Mouse (Mus musculus) kidney, embryonic 15.5 days (tissue): ENCODE results near the gene H2al1e. TPM values are rescaled to one million over a fixed set of nuclear protein-coding genes. Genes with fewer than 3 reads are reported as not detected.
"Not testable (repeated sequence)": the region's sequence is repeated elsewhere in the genome, so short reads cannot be mapped to it uniquely, and the experiment has no call there.

Source experiments
- ATAC-seq: fragments of 200-750 bp; cut with Nextera tagmentation; replicated peaks from 2 replicates; pipeline ENCODE4 v1.8.0; 2017; ENCODE audit warnings: moderate TSS enrichment; ENCODE audit not compliant: low FRiP score
- H3K27ac ChIP-seq: fragments of 300-500 bp; sonication (generic); 2 replicates; pipeline ENCODE4 v1.5.1; 2015; ENCODE audit warnings: mild to moderate bottlenecking, inconsistent platforms
- H3K27me3 ChIP-seq: fragments of 300-500 bp; sonication (generic); 2 replicates; pipeline ENCODE4 v1.6.1; 2015; ENCODE audit warnings: inconsistent platforms
- H3K36me3 ChIP-seq: fragments of 300-500 bp; sonication (generic); 2 replicates; pipeline ENCODE4 v1.6.1; 2015; ENCODE audit warnings: inconsistent platforms
- H3K4me1 ChIP-seq: fragments of 300-500 bp; sonication (generic); 2 replicates; pipeline ENCODE4 v1.6.1; 2015; ENCODE audit warnings: inconsistent platforms
- H3K4me2 ChIP-seq: fragments of 300-500 bp; sonication (generic); 2 replicates; pipeline ENCODE4 v1.6.1; 2015; ENCODE audit warnings: moderate library complexity, mild to moderate bottlenecking, inconsistent platforms
- H3K4me3 ChIP-seq: fragments of 300-500 bp; sonication (generic); replicated peaks from 2 replicates; pipeline ENCODE4 v1.5.1; 2015; ENCODE audit warnings: mild to moderate bottlenecking, inconsistent platforms
- H3K9ac ChIP-seq: fragments of 300-500 bp; sonication (generic); 2 replicates; pipeline ENCODE4 v1.6.1; 2015; ENCODE audit warnings: mild to moderate bottlenecking, inconsistent platforms
- H3K9me3 ChIP-seq: fragments of 300-500 bp; sonication (generic); replicated peaks from 2 replicates; pipeline ENCODE4 v1.6.1; 2016; ENCODE audit warnings: inconsistent platforms
- WGBS: fragments of 180-500 bp; shearing (Covaris S2); methylation state at CpG from one replicate; pipeline ENCODE4 v1.1.7; 2015; ENCODE audit warnings: mixed read lengths; 5-methylcytosine and 5-hydroxymethylcytosine counted together
- polyA plus RNA-seq: library from polyadenylated mRNA; unstranded; fragments of >200 nt; fragmentation: Nextera tagmentation; extraction: Ambion mirVana; gene quantifications from 2 replicates; pipeline ENCODE4 v1.2.1, GENCODE M21; 2015

The H2al1e gene
- polyA plus RNA-seq: not detected in 2 replicates

DNA sequence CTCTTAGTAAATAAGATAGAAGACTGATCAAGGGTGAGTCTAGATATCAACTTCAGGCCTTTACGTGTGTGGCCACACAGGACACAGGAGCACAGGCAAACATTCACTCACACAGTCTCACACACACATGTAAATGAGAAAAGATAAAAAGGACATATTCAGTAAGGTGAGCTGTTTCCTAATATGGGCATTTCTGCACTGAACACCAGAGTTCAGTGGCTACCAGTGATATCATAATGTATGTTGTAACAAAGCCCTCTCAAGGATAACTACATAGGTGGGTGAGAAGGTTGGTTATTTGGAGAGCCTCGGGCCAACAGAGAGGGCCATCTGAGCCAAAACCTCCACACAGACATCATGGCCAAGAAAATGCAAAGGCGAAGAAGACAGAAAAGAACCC, at the start of gene H2al1e:
H2al1e (plus strand) TSS at position 301 of the 400 bp plus-strand sequence.
- not testable (repeated sequence) for H3K9me3 ChIP-seq, H3K4me3 ChIP-seq, H3K27ac ChIP-seq, H3K27me3 ChIP-seq, ATAC-seq, H3K4me2 ChIP-seq, H3K36me3 ChIP-seq, H3K9ac ChIP-seq, H3K4me1 ChIP-seq
- WGBS: no CpG with 5 or more reads among the region's 3 CpGs

- H3K27ac ChIP-seq: no peak overlapping the region
- WGBS: 67% methylated on average over 8 of the region's 8 CpGs
- H3K4me3 ChIP-seq: no peak overlapping the region
- no peaks in the 10 kb centered on the region for H3K36me3 ChIP-seq
- H3K27me3 ChIP-seq: peaks cover 50% of the 10 kb centered on the region
- H3K4me2 ChIP-seq: no peak overlapping the region
- no peak overlapping the region for H3K9ac ChIP-seq
- H3K4me1 ChIP-seq: 0 out of 2 replicates have a peak, but pooled peaks cover 10% of the 10 kb centered on the region
- ATAC-seq: no peak
- no peaks in the 10 kb centered on the region for H3K9me3 ChIP-seq
These were observed 46.8 kb upstream of the H2al1e start for GRCm38 (mm10) chrX:11264918-11265317.

DNA sequence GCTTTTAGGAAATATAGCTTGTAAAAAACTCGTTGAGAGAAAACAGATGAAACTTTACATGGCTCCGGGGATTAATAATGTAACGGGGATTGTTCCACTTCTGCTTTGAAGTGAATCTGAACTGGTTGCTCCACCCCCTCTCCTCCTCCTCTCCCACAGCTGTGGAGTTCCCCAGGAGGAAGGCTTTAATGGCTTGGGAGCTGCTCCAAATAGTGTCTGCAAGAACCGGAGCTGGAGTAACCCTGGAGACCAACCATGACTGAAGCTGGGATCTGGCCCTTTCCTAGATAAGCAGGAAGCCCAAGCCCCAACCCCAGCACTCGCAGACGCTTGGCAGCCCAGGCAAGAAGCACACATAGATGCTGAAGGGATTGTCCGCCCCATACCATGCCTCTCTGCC, 43.9 kb upstream of the H2al1e start:
- no peaks in the 10 kb centered on the region for H3K9me3 ChIP-seq
- no peak overlapping the region for H3K4me3 ChIP-seq
- peaks cover 57% of the 10 kb centered on the region for H3K27me3 ChIP-seq
- no peak overlapping the region for H3K9ac ChIP-seq
- ATAC-seq: peak; percentile 56; the same call in 1 of the 2 replicates
- WGBS: 54% methylated on average over 7 of the region's 7 CpGs
- 0 out of 2 replicates have a peak, but pooled peaks cover 10% of the 10 kb centered on the region for H3K4me1 ChIP-seq
- H3K27ac ChIP-seq: no peak overlapping the region
- no peak overlapping the region for H3K4me2 ChIP-seq
- H3K36me3 ChIP-seq: no peaks in the 10 kb centered on the region

DNA sequence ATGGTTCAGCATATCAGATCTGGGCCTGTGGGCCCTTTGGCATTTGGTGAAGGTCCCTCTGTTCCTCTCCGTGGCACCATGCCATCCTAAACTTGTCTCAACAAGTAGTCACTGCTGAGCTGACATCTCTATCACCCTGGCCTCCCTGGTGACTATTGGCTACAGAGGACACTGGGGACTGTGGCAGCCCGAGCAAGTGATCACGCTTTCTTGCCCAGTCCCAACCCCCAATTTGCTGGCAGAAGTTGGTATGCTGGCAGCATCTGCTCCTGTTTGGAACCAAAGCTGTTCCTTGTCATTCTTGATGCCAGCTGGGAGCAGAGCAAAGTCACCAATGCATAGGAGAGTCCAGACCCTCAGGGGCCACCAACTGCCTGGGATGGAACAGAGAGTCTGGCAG, 42.7 kb upstream of the H2al1e start:
- 83% methylated on average over 3 of the region's 3 CpGs for WGBS
- no peak overlapping the region for H3K27ac ChIP-seq

DNA sequence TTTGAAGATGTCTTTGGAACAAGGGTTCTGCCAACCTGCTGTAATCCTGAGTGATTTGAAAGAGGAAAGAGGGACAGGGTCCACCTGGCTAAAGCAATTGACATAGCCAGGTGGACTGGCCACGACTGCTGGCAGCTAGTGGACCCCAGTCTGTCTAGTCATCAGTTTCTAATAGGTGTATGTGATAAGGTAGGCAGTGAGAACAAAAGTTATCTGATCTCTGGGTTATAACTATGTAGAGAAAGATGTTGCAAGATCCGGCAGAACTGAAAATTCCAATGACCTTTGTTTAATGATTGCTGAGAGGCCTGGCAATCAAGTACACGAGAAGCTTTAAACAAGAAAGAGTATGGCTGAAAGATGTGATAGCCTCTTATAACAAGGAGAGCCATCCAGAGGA, 38.5 kb upstream of the H2al1e start:
- Histone ChIP-seq H3K27me3 (peaks cover 44% of the 10 kb centered on the region), H3K4me2 (no peak overlapping the region), H3K4me1 (no peaks in the 10 kb centered on the region), H3K4me3 (no peak overlapping the region), H3K9ac (no peak overlapping the region), H3K27ac (no peak overlapping the region), H3K9me3 (no peaks in the 10 kb centered on the region), H3K36me3 (no peaks in the 10 kb centered on the region)
- WGBS: 73% methylated on average over 3 of the region's 3 CpGs
- ATAC-seq: no peak

More for the DNA sequence above, 42.7 kb upstream of the H2al1e start:
- Histone ChIP-seq H3K9ac (no peak overlapping the region), H3K4me3 (no peak overlapping the region), H3K36me3 (no peaks in the 10 kb centered on the region), H3K9me3 (no peaks in the 10 kb centered on the region), H3K4me1 (0 out of 2 replicates have a peak, but pooled peaks cover 10% of the 10 kb centered on the region), H3K4me2 (no peak overlapping the region), H3K27me3 (peaks cover 64% of the 10 kb centered on the region)
- ATAC-seq: no peak

DNA sequence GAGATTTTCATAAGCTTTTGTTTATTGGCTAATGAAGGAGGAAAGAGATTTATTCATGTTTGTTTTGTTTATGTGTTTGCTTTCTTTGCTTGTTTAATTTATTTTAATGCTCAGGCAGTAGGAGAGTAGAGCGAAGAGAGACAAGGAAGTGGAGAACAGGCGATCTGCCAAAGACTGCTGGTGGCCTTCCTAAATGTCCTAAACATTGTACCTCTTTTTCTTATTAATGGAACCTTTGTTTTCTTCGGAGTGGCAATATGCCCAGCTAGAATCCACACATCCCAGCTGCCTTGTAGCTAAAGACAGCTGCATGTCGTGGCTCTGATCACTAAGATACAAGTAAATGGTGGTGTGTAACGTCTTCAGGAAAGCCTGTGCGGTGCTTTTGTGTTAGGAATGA, 34.7 kb upstream of the H2al1e start:
- WGBS: 73% methylated on average over 6 of the region's 6 CpGs
- no peak overlapping the region for H3K4me3 ChIP-seq

DNA sequence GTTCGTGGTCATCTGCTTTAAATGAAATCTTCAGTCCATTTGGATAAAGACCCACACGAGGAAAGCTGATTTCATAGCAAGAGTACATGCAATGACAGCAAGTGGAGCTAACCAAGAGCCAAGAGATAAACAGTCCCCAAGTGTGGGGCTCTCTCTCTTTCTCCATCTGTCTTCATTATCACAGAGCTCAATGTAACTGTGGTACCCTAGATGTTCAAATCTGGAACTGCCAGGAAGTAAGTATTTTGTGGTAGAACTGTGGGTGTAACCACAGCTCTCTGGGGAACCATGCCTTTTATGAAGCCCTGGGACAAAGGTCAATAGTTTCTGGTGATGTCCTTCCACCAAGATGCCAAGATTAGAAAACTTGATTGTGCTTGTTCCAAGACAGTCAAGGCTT, 31.0 kb upstream of the H2al1e start:
- no peak for ATAC-seq
- H3K4me1 ChIP-seq: no peaks in the 10 kb centered on the region
- H3K27me3 ChIP-seq: peaks cover 17% of the 10 kb centered on the region; the same call in 1 of the 2 replicates
- no peaks in the 10 kb centered on the region for H3K36me3 ChIP-seq
- H3K9me3 ChIP-seq: no peaks in the 10 kb centered on the region
- no peak overlapping the region for H3K4me3 ChIP-seq
- H3K27ac ChIP-seq: no peak overlapping the region
- no peak overlapping the region for H3K9ac ChIP-seq
- WGBS: 79% methylated on average over 2 of the region's 2 CpGs
- H3K4me2 ChIP-seq: no peak overlapping the region

More for the DNA sequence above, 34.7 kb upstream of the H2al1e start:
- H3K4me1 ChIP-seq: no peaks in the 10 kb centered on the region
- peaks cover 30% of the 10 kb centered on the region; the same call in 1 of the 2 replicates for H3K27me3 ChIP-seq
- no peaks in the 10 kb centered on the region for H3K36me3 ChIP-seq
- H3K4me2 ChIP-seq: no peak overlapping the region
- no peak overlapping the region for H3K27ac ChIP-seq
- H3K9ac ChIP-seq: no peak overlapping the region
- no peak for ATAC-seq
- no peaks in the 10 kb centered on the region for H3K9me3 ChIP-seq

- H3K9me3 ChIP-seq: no peaks in the 10 kb centered on the region
- H3K4me1 ChIP-seq: no peaks in the 10 kb centered on the region
- H3K4me3 ChIP-seq: no peak overlapping the region
- ATAC-seq: no peak
- 70% methylated on average over 14 of the region's 14 CpGs for WGBS
- H3K36me3 ChIP-seq: no peaks in the 10 kb centered on the region
- H3K27ac ChIP-seq: no peak overlapping the region
- H3K4me2 ChIP-seq: no peak overlapping the region
- no peak overlapping the region for H3K9ac ChIP-seq
- peaks cover 37% of the 10 kb centered on the region for H3K27me3 ChIP-seq
These were observed 23.3 kb upstream of the H2al1e start for GRCm38 (mm10) chrX:11288306-11288882.

- no peak for ATAC-seq
- Histone ChIP-seq H3K4me2 (no peak overlapping the region), H3K9ac (no peak overlapping the region), H3K27me3 (peaks cover 41% of the 10 kb centered on the region), H3K36me3 (no peaks in the 10 kb centered on the region), H3K27ac (no peak overlapping the region), H3K4me1 (no peaks in the 10 kb centered on the region), H3K4me3 (no peak overlapping the region), H3K9me3 (no peaks in the 10 kb centered on the region)
- 73% methylated on average over 4 of the region's 4 CpGs for WGBS
These were observed 22.5 kb upstream of the H2al1e start for GRCm38 (mm10) chrX:11289244-11289643.

DNA sequence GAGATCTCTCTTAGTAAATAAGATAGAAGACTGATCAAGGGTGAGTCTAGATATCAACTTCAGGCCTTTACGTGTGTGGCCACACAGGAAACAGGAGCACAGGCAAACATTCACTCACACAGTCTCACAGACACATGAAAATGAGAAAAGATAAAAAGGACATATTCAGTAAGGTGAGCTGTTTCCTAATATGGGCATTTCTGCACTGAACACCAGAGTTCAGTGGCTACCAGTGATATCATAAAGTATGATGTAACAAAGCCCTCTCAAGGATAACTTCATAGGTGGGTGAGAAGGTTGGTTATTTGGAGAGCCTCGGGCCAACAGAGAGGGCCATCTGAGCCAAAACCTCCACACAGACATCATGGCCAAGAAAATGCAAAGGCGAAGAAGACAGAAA, 12.8 kb upstream of the H2al1e start, which contains the start of gene H2al1a:
H2al1a (plus strand) TSS at position 301 of the 400 bp plus-strand sequence.
- peaks cover 12% of the 10 kb centered on the region; the same call in 1 of the 2 replicates for H3K27me3 ChIP-seq
- not testable (repeated sequence) for H3K9me3 ChIP-seq, H3K9ac ChIP-seq, H3K4me1 ChIP-seq, H3K27ac ChIP-seq, ATAC-seq, H3K4me3 ChIP-seq, H3K36me3 ChIP-seq, H3K4me2 ChIP-seq
- no CpG with 5 or more reads among the region's 3 CpGs for WGBS

- ATAC-seq, H3K4me2 ChIP-seq, H3K36me3 ChIP-seq, H3K27me3 ChIP-seq, H3K4me3 ChIP-seq, H3K27ac ChIP-seq, H3K9ac ChIP-seq, H3K4me1 ChIP-seq, H3K9me3 ChIP-seq: not testable (repeated sequence)
- 92% methylated on average over 1 of the region's 3 CpGs for WGBS
These were observed 9.6 kb upstream of the H2al1e start, which contains the start of gene H2al1b for GRCm38 (mm10) chrX:11302132-11302531. TSS of gene H2al1b (plus strand) at chrX:11302432.

DNA sequence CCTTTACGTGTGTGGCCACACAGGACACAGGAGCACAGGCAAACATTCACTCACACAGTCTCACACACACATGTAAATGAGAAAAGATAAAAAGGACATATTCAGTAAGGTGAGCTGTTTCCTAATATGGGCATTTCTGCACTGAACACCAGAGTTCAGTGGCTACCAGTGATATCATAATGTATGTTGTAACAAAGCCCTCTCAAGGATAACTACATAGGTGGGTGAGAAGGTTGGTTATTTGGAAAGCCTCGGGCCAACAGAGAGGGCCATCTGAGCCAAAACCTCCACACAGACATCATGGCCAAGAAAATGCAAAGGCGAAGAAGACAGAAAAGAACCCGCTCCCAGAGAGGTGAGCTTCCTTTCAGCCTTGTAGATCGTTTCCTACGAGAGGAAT, 6.4 kb upstream of the H2al1e start, which contains the start of gene H2al1c:
H2al1c (plus strand) TSS at position 301 of the 400 bp plus-strand sequence.
- 86% methylated on average over 1 of the region's 6 CpGs for WGBS
- H3K27ac ChIP-seq, ATAC-seq, H3K9ac ChIP-seq, H3K27me3 ChIP-seq, H3K4me3 ChIP-seq, H3K9me3 ChIP-seq, H3K4me2 ChIP-seq, H3K4me1 ChIP-seq, H3K36me3 ChIP-seq: not testable (repeated sequence)

GRCm38 (mm10) chrX:11308524-11308923, 3.2 kb upstream of the H2al1e start, which contains the start of gene H2al1d:
TSS of gene H2al1d (plus strand) at chrX:11308824.
- not testable (repeated sequence) for H3K4me3 ChIP-seq, H3K27me3 ChIP-seq, H3K4me1 ChIP-seq, H3K36me3 ChIP-seq, H3K4me2 ChIP-seq, H3K27ac ChIP-seq, H3K9ac ChIP-seq, ATAC-seq, H3K9me3 ChIP-seq
- no CpG with 5 or more reads among the region's 6 CpGs for WGBS
